Mouse (Mus musculus) c-Kit-positive CD71-negative TER-119-negative erythroid progenitor cells, embryonic 14.5 days (primary cell): ENCODE data around the gene Cntrl.

Source experiments
- DNase-seq: peaks from one replicate; pipeline ENCODE4 v3.0.0-alpha.2; 2013; ENCODE audit warnings: low read depth

Gene Cntrl

DNA sequence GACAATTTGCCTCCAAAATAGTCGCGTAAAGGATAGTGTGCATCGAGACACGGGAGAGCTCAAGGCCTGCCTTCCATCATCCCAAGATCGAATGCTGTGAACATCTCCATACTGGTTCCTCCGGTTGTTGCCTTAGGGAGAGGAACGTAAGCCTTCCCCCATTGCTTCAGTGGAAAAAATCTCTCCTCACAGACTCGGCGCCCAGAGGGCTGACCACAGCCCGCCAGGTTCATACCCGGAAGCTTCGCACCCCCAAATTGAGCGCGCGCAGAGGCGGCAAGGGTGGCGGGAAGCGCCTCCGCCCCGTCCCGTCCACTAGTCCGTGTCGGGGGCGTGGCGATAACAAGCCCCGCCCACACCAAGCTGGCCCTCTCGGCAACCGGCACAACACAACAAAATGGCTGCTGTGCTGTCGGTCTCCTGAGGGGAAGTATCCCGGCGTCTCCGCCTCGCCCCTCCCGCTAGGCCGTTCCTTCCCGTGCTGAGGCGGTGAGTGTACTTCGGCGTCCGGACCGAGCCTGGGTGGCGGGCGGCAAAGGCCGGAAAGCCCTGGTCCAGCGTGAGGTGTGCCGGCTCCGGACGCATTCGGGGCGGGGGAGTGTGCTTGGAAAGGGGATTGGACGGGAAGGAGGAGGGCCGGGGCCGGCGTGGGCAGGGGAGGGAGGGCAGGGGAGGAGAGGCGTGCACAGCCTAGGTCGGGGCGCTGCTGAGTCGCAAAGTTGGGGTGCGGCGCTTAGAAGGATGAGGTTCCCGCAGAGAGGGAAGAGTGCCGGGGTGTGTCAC, at the start of gene Cntrl:
Gene Cntrl (plus strand): TSS at position 352 of the 783 bp plus-strand sequence.
- peak; percentile 83 for DNase-seq

DNA sequence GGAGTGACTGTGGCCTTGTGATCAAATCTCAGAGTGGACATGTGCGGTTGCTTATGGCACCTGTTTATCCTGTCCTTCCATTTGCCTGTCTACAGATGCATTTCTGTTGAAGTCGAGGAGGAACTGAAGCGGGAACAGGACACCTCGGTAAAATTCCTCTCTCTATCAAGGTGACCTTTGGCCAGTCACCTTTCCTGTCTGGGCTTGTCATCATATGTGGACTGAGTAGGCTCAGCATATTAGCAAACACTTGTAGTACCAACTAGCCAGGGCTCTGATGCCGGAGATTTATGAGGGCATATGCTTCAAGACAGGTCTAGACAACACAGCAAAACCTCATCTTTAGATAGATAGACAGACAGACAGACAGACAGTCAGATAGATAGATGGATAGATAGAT, 49.0 kb upstream of the Cntrl start:
- DNase-seq, result no peak

DNA sequence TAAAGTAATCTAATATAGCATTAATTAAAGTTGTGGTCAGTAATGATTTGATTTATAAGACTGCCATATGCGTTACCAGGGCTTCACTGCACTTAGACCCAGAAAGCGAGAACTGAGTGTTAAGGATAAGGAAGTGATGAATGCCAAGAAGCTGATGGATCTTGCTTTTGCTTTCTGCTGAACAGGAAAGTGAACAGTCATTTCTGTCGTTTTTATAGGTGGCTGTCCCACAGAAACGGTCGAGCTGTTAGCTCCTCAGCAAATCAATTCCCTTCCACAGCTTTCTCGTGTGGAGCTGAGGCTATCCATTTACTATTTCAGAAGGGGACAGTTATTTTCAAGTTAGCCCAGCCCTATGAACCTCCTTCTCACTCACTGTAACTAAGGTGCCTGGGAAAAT, 48.4 kb upstream of the Cntrl start:
- DNase-seq, result no peak

DNA sequence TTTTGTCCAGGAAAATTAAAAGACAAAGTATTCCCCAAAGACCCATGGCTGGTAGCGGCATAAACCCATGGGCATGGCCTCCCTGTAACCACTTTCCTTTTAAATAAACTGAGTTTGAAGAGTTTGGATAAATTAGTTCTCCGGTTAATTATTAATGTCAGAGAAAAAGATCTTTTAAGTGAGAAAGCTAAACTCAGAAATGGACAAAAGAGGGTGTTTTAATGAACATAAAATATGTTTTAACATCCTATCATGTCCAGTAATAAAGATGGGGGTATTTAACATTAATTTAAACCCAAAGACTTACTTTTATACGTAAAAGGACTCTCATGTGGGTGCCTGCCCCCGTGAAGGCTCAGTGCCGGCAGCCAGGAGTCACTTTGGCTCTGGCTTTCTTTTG, 48.0 kb upstream of the Cntrl start, which contains the start of gene Hc:
Gene Hc (minus strand): TSS at position 101 of the 400 bp plus-strand sequence.
- DNase-seq, result no peak

DNA sequence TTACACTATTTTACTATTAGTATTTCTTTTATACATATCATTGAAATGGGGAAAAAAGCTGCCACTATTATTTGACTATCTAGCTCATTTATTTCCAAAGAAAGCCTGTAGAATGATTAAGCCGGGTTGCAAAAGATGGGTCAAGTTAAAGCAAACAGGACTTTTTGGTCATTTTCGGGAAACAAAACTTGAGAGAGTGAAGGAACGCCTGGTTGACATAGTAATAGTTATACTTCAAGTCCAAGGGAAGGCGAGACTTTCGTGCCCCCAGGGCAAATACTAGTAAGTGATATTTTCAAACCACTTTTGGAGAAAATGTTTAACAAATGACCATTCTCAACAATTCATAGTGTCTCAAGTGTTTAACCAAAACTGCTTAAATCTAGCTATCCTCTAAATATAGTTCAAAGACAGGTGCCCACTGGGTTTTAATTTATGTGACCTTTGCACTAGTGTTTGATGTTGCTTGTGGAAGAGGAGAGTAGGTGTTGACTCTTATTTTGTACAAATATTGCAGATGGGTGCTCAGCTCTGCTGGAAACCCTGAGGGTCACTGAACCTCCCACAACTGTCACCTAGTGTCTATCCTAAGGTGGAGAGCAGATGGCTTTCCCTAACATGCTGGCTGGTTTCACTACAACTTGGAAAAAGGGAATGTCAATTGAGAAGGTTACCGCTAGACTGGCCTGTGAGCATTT, 45.8 kb upstream of the Cntrl start:
- no peak for DNase-seq

DNA sequence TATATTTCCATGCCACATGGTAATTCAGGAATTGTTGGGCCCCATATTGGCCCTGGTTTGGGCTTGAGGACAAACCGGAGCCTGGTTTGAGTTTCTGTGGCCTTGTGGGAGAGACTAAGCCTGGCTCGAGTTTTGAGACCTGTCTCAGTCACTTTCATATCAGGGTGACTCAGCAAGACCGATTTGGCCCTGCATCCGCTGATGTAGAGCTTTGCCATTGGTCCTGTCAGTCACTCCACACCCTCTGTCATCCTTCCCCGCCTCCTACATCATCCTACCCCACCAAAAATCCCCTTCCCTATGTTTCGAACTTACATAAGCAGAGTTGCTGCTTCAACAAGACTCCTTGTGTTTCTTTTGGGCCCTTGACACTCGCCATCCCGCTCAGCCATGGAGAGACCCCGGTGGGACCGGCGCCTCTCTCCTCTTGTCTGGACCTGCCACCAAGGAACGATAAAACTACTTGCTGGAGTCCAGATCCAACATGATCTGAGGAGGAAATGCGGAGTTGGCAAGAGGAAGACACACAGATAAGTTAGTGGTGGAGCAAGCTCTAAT, 42.7 kb upstream of the Cntrl start:
- DNase-seq, result no peak

DNA sequence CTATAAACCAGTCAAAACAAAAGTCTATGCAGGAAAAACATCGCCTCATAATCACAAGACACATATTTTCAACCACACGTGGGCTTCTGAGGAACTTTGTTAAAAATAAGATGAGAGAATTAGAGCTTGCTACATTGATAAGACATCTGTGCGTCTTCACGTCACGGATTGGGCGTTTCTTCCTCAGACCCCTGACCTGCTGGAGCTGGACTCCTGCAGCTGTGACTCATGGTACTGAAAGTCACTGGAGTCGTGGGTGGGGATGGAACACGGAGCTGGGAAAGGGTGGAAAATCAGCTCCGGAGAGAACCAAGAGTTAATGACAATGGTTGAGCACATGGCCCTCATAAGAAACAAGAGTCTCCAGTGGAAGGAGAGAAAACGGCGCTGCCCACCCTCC, 42.2 kb upstream of the Cntrl start:
- no peak for DNase-seq

DNA sequence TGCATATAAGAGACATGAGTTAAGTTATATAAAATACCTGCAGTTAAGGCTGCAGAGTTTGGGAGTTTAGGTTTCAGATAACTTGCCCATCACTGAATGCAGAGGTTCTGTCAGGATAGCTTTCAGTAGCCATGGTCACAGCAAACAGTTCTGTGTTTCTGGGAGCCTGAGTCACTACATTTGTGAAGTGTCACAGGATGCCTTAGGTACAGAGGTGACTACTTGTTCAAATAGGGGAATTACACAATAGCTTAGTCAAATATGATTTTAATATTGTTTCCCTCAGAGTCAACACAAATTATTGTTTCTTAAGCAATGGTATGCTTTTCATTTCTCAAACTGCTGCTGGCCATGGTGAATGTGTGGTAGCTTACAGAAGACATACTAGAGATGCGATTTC, 40.2 kb upstream of the Cntrl start:
- no peak for DNase-seq

DNA sequence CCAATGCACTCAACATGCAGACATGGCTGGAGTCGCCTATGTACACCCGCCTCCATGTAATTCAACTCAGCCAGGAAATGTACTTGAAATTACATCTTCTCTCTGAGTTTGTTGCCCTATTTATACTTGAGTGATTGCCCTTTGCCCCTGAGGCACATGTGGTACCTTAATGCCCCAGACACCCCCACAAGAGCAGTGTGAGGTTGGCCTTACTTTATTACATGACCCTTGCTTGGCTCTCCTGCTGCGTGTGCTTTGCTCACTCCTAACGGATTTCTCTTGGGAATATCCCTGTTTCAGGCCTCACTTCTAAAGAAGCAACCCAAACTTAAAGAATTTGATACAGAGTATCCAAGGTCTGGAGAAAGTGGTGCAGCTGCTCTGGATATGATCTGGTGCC, 39.0 kb upstream of the Cntrl start:
- no peak for DNase-seq

DNA sequence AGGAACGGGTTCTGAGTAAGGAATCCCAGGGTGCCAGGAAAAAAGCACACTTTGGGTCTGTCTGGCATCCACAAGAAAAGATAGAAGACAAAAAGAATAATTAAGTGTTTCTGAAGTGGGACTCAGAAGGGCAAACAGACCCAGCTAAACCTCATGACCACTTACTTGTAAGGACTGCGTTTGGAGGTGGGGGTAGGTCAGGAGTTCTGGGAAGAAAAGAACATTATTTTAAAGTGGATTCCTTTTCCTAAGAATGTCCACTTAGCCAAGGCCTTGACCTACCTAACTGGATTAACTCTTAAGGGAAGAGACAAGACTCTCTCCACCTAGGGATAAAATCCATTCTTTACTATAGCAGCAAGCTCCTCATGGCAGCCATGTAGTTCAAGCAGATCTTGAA, 36.7 kb upstream of the Cntrl start:
- no peak for DNase-seq

DNA sequence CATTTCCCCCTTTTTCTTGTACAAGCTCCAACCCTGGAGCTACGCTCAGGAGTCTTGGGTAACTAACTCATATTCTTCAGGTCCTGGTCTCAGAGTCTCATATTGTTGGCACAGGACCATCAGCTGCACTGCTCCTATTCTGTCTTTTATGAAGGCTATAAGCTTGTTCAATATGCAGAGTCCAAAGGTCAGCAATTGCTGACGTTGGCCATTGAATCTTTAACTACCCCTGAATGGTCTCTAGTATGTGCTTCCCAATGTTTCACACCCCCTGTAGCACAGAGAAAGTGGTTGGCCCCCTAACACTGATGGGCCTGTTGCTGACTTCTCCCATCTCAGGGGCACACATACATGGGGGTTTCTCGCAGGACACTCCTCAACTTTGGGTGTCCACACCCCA, 35.0 kb upstream of the Cntrl start:
- no peak for DNase-seq

DNA sequence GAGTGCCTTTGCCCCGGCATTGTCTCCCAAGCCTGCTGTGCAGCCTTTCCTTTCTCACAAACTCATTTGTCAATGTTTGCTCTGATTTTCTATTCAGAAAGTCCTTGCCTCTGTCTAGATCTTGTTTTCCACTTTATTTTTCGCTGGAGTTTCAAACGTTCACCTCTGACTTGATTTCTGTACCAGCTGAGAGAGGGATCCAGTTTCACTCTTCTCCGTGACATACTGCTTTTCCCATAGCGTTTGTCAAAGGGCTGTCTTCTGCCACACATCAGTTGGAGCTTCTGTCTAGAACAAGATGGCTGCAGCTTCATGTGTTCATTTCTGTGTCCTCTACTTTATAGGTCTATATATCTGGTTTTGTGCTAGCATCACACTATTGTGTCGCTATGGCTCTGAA, 30.1 kb upstream of the Cntrl start:
- no peak for DNase-seq

DNA sequence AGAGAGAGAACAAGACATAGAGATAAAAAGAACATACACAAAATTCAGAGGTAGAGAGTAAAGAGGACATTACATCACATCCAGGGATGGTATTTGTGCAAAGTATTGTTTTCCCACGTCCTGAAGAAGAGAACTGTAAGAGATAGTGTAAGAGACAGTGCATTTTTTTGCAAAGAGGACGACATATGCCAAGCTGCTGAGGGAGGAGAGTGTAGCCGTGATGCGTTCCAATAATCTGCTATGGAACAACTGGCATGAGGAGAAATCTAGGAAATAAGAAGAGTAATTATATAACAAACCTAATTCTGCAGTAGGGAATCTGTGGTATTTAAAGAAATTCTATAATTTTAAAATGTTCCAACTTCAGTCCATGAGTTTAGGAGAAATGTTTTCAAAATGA, 21.9 kb upstream of the Cntrl start:
- DNase-seq, result no peak

DNA sequence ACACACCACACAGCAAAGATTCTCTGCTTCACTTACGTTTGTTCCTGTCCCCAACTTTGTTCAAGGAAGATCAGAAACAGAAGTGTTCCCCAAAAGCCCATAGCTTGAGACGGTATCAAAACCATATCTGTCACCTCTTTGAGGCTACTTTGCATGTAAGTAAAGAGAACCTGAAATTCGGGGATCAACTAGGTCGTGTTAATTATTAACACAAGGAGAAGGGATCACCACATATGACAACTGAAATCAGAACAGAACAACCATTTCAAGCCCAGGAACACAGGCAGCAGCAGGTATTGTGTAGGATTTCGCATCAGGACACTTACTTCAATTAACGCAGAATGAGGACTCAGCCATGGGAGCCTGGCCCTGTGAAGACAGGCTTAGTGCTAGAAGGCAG, 8.8 kb upstream of the Cntrl start:
- no peak for DNase-seq

DNA sequence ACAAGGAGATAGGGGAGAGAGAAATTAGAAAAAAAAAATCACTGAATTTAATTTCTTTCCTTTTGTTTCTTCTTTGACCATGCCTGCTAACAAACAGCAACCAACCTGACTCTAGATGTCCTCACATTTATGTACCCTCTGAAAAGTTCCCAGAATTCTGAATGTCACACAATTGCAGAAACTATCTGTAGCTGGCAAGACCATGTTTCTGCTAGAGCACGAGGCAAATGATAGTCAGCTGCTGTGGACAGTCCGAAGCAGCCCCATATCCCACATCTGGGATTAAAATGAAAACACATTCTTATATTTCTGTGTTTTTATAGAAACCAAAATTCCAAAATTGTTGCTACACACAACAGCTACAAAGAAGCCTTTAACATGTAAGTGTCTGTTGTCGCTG, 7.8 kb upstream of the Cntrl start, which contains the start of gene AI182371:
Gene AI182371 (minus strand): TSS at position 101 of the 400 bp plus-strand sequence.
- no peak for DNase-seq

DNA sequence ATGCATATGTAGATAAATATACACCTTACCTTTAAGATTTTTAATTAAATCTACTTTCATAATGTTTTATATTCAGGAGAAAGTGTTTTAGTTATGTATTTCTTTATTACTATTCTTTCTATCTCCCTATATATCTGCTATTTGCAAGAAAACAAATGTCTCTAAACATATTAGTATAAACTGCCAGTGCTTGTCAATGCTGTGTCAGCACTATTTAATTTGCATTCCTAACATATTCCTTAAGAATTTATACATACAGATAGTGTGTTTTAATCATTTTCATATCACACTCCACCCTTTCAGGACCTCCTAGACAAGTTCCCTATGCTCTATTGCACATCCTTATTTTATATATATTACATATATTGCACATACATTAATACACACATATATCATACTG, 6.5 kb upstream of the Cntrl start:
- no peak for DNase-seq

DNA sequence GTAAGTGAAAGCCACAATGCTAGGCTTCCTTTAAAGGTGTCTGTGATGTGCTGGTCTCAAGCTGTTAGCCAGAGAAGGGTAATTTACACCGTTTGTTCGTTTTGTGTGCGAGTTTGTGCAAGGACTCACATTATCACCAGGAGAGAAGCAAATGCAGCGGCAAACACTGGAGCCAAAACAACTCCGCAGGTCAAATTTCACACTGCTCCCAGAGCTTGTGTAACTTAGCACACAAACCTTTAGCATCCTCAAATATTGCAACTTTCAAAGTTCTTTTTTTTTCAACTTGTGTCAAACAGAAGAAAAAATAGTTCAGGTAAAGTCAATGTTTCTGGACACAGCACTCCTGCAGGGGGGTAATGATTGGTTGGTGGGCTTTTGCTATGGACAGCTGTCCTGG, 5.7 kb upstream of the Cntrl start:
- no peak for DNase-seq

DNA sequence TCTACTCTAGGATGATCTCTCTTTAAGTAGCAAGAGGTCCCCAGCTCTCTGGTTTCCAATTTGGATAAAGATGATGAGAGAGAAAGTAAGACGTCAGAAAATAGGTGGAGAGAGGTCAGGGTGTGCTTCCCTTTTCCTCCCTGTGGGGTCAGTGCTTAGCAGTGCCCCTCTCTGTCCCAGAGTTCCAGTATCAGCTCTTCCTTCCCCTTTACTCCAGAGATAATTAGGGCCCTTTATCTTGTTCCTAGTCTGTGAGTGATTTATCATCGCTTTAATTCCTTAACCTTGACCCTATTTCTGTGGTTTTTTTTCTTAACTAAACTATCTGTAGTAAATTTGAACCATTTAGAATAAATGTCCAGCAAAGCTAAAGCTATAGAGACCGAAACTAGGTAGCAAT, 4.4 kb upstream of the Cntrl start:
- DNase-seq, result no peak

DNA sequence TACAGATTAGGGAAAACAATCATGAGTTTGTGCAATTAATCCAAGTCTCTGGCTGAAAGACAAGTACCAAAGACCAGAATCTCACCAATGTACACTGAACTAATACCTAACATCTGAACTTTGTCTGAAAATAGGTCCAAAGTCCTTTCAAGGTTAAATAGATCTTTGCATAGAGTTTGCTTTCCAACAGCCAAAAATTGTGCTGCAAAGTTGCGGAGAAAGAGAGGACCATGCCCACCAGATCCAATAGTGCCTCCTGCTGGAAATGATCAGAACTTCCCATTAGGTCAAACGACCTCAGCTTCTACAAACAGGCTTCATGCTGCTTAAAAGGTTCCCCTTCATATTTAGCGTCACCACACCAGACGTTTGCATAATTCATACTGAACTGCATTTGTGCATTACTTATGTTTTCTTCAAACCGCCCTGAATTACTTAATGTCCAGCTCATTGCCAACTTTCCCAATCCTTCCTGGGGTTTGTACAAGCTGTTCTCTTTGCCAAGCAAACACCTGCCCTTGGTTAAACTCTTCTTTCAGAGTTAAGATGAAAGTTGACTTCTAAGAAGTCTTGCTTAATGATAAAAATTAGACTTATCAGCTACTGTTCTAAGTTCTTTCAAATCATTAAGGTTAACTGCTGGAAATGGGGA, 1.2 kb upstream of the Cntrl start:
- DNase-seq, result peak; percentile 63

DNA sequence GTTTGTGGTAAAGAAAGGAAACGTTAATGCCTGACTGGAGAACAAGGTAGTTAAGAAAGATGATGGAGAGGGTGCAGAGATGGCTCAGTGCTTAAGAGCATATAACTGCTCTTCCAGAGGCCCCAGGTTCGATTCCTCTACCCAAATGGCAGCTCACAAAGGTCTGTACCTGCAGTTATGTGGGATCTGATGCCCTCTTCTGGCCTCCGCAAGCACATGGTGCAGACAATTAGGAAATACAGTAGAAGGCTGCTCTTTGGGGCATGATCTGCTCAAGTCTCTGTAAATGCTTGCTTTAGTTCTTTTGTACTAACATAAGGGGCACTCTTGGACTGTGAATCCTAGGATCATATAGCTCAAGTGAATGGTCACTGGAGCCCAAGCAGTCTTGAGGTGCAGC, 580 bp upstream of the Cntrl start:
- DNase-seq, result peak; percentile 44

DNA sequence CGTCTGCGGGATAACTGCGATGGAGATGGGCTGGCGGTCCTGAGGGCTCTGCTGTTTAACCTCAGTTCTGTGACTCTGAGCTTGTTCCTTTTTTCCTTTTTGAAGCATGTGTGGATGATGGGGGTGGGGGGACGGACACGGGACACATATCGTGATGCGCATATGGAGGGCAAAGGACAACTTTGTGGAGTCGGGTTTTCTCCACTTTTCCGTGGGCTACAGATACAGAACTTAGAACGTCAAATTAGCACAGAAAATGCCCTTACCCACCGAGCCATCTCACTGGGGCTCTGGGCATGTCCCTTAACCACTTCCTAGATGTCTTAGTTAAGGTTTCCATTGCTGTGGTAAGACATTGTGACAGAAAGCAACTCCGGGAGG, 622 bp downstream of the Cntrl start:
- peak; percentile 32 for DNase-seq

DNA sequence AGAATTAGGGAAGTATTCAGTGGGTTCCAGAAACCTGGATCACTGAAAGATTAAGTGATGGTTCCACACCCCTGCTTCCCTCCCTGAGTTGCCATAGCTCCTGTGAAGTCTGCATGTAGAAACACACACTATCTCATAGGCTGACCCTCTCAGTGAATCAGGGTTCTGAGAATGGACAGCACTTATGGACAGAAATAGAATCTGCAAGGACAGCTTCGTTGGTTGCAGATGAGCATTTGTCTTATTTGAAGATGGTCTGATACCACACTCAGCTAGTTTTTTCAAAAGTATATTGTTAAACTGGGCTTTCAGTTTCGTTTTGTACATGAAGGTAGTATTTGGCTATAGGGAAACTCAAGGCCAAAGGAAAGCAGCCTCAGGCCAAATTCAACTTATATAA, 1.2 kb downstream of the Cntrl start:
- DNase-seq, result no peak

DNA sequence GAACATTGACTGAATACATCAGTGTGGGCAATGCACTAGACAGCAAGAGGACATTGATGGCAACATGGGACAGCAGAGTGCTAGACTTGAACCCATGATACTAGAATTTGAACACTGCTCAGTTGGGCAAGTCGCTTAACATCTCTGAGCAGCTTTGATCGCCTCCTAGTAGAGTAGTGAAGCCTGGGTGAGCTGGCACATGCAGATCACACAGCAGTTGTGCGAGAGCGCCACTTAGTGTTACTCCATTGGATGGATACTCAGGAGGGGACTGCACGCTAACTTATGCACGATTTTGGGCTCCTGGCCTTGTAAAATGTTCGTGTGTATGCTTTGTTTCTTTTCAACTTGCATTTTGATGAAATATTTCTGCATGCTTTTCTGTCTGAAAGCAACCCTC, 15.4 kb downstream of the Cntrl start:
- DNase-seq, result no peak
